Mouse (Mus musculus) limb, embryonic 10.5 days (tissue): ENCODE results near the gene Grik3. TPM values are rescaled to one million over a fixed set of nuclear protein-coding genes. Genes with fewer than 3 reads are reported as not detected.

Experiments
- DNase-seq: peaks from one replicate; pipeline ENCODE4 v3.0.0-alpha.2; 2017; ENCODE audit warnings: low spot score
- H3K27ac ChIP-seq: fragments of 300-500 bp; sonication (generic); 2 replicates; pipeline ENCODE4 v1.5.1; 2016; ENCODE audit warnings: mild to moderate bottlenecking
- H3K27me3 ChIP-seq: fragments of 300-500 bp; sonication (generic); 2 replicates; pipeline ENCODE4 v1.6.1; 2016; ENCODE audit warnings: low read depth, mild to moderate bottlenecking; ENCODE audit not compliant: poor library complexity, severe bottlenecking
- H3K36me3 ChIP-seq: fragments of 300-500 bp; sonication (generic); 2 replicates; pipeline ENCODE4 v1.6.1; 2016; ENCODE audit warnings: mild to moderate bottlenecking, moderate library complexity
- H3K4me1 ChIP-seq: fragments of 300-500 bp; sonication (generic); 2 replicates; pipeline ENCODE4 v1.6.1; 2016
- H3K4me3 ChIP-seq: fragments of 300-500 bp; sonication (generic); 2 replicates; pipeline ENCODE4 v1.5.1; 2016; ENCODE audit warnings: mild to moderate bottlenecking, moderate library complexity
- H3K9me3 ChIP-seq: fragments of 300-500 bp; sonication (generic); replicated peaks from 2 replicates; pipeline ENCODE4 v1.6.1; 2016; ENCODE audit warnings: mild to moderate bottlenecking
- WGBS: fragments of 180-500 bp; shearing (Covaris S2); methylation state at CpG from one replicate; pipeline ENCODE4 v1.1.7; 2016; 5-methylcytosine and 5-hydroxymethylcytosine counted together
- microRNA-seq: library from miRNA; unstranded; fragments of <30 nt; microRNA quantifications from one replicate; pipeline ENCODE4, GENCODE M21; 2017
- polyA plus RNA-seq: library from polyadenylated mRNA; unstranded; fragments of >200 nt; fragmentation: Nextera tagmentation; extraction: Ambion mirVana; gene quantifications from 2 replicates; pipeline ENCODE4 v1.2.1, GENCODE M21; 2016

Gene Grik3
- polyA plus RNA-seq, 1 experiment from 2014 or later, result not detected

DNA sequence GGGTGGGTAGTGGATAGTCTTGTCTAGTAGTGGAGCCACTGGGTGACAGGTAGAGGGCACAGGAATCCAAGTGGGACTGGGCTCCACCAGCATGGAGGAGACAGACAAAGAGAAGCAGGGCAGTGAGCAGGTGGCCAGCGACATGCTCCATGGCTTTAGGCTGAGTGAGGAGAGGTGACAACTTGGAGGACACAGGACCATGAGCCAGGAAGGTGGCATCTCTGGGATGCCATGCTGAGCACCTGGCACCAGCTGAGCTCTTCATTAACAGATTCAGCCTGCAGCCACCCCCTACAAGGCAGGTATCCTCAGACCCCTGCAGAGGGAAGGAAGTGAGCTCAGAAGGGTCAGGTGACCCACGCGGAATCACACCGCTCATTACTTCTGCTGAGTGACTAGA, 248.3 kb downstream of the Grik3 start:
- H3K27ac ChIP-seq, result no peak overlapping the region
- WGBS, result 80% methylated on average over 4 of the region's 4 CpGs
- DNase-seq, result no peak
- H3K9me3 ChIP-seq, result no peaks in the 10 kb centered on the region
- peaks cover 39% of the 10 kb centered on the region for H3K27me3 ChIP-seq
- H3K4me1 ChIP-seq, result no peaks in the 10 kb centered on the region
- no peak overlapping the region for H3K4me3 ChIP-seq
- H3K36me3 ChIP-seq, result no peaks in the 10 kb centered on the region

GRCm38 (mm10) chr4:125742162-125742571, 251.7 kb downstream of the Grik3 start:
- Histone ChIP-seq H3K36me3 (no peaks in the 10 kb centered on the region), H3K27me3 (peaks cover 20% of the 10 kb centered on the region; the same call in 1 of the 2 replicates), H3K4me3 (no peak overlapping the region), H3K9me3 (no peaks in the 10 kb centered on the region), H3K4me1 (peaks cover 9% of the 10 kb centered on the region; the same call in 1 of the 2 replicates), H3K27ac (no peak overlapping the region)
- no peak for DNase-seq
- WGBS, result 85% methylated on average over 16 of the region's 16 CpGs

DNA sequence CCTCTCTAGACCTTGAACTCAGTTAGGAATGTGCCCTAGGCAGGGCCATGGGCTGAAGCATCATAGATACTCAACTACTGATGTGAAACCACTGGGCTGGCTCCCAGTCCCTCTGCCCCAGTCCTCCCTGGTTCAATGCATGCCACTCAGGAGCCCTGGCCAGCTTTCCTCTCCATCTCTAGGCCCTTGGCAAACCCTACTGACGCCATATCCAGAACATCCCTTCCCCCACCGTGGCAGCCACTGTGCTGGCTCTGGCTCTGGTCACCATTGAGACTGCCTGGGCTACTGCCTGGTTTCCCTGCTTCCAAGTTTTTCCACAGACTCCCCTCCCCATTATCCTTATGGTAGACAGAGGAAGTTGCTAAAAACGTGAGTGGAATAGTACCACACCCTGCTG, 255.4 kb downstream of the Grik3 start:
- Histone ChIP-seq H3K36me3 (no peaks in the 10 kb centered on the region), H3K4me3 (no peak overlapping the region), H3K4me1 (peaks cover 9% of the 10 kb centered on the region; the same call in 1 of the 2 replicates), H3K27ac (no peak overlapping the region), H3K9me3 (no peaks in the 10 kb centered on the region), H3K27me3 (no peaks in the 10 kb centered on the region)
- WGBS, result 77% methylated on average over 3 of the region's 3 CpGs
- DNase-seq, result no peak

- Histone ChIP-seq H3K4me3 (no peak overlapping the region), H3K36me3 (no peaks in the 10 kb centered on the region), H3K27ac (no peak overlapping the region), H3K9me3 (no peaks in the 10 kb centered on the region), H3K4me1 (0 out of 2 replicates have a peak, but pooled peaks cover 3% of the 10 kb centered on the region), H3K27me3 (0 out of 2 replicates have a peak, but pooled peaks cover 14% of the 10 kb centered on the region)
- no peak for DNase-seq
- 91% methylated on average over 5 of the region's 5 CpGs for WGBS
These were observed 265.9 kb downstream of the Grik3 start for GRCm38 (mm10) chr4:125756393-125756792.

- Histone ChIP-seq H3K4me1 (peaks cover 7% of the 10 kb centered on the region), H3K9me3 (no peaks in the 10 kb centered on the region), H3K4me3 (no peak overlapping the region), H3K27ac (no peak overlapping the region), H3K36me3 (no peaks in the 10 kb centered on the region), H3K27me3 (0 out of 2 replicates have a peak, but pooled peaks cover 17% of the 10 kb centered on the region)
- WGBS, result 86% methylated on average over 4 of the region's 4 CpGs
- DNase-seq, result no peak
These were observed 269.8 kb downstream of the Grik3 start for GRCm38 (mm10) chr4:125760326-125760725.

DNA sequence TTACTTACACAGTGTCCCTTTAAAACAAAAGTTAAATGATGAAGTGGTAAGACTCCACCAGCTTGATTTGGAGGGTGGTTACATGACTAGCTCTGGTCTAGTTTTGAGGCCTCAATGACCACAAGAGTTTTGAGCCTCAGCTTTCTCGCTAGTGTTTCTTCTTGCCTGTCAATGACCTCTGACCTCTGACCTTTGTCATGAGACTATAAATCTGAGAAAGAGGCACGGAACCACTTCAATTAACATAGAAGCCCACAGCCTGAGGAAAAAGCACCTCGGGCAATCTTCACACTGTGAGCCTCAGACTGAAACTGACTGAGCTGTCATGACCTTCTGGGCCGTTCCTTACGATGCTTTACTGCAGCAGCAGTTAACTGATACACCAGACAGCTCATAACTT, 272.6 kb downstream of the Grik3 start:
- H3K9me3 ChIP-seq, result no peaks in the 10 kb centered on the region
- no peaks in the 10 kb centered on the region for H3K36me3 ChIP-seq
- no peak overlapping the region for H3K4me3 ChIP-seq
- H3K4me1 ChIP-seq, result peaks cover 7% of the 10 kb centered on the region
- no peak for DNase-seq
- no peak overlapping the region for H3K27ac ChIP-seq
- 0 out of 2 replicates have a peak, but pooled peaks cover 17% of the 10 kb centered on the region for H3K27me3 ChIP-seq
- 9% methylated on average over 5 of the region's 5 CpGs for WGBS

Small RNAs within 50 kb of the gene (microRNA-seq; reads per million reads assigned to microRNA genes)
- not detected for gene Mir692-2
